Mouse (Mus musculus) CH12.LX (cell line): ENCODE results near the gene Mfsd2a.

ENCODE experiments used
- CTCF ChIP-seq, 2 experiments: IDR thresholded peaks in 1 of 2; conservative IDR thresholded peaks in 1 of 2; 2 replicates each; pipeline ENCODE4 v1.5.1; 2011 to 2012; ENCODE audit warnings: low read depth in 2 of 2, low read length in 2 of 2, improper control_type of control experiment in 1 of 2, inconsistent platforms in 1 of 2, mild to moderate bottlenecking in 1 of 2, moderate library complexity in 1 of 2
- EP300 ChIP-seq: IDR thresholded peaks from 2 replicates; pipeline ENCODE4 v1.6.1; 2011; ENCODE audit warnings: low read length, improper control_type of control experiment
- IRF4 ChIP-seq: IDR thresholded peaks from 2 replicates; pipeline ENCODE4 v1.6.1; 2014; ENCODE audit warnings: low read depth, mild to moderate bottlenecking, inconsistent platforms, low read length, improper control_type of control experiment
- MEF2A ChIP-seq: IDR thresholded peaks from 2 replicates; pipeline ENCODE4 v1.6.1; 2014; ENCODE audit warnings: low read depth, mild to moderate bottlenecking, inconsistent platforms, low read length, improper control_type of control experiment, borderline replicate concordance
- MXI1 ChIP-seq: IDR thresholded peaks from 2 replicates; pipeline ENCODE4 v1.6.1; 2011; ENCODE audit warnings: mild to moderate bottlenecking, low read depth, low read length, improper control_type of control experiment
- POLR2A ChIP-seq: IDR thresholded peaks from 2 replicates; pipeline ENCODE4 v1.6.1; 2011; ENCODE audit warnings: low read depth, mild to moderate bottlenecking, improper control_type of control experiment, low read length
- RCOR1 ChIP-seq: conservative IDR thresholded peaks from 2 replicates; pipeline ENCODE4 v1.6.1; 2012; ENCODE audit warnings: low read depth, mild to moderate bottlenecking, inconsistent platforms, low read length, improper control_type of control experiment
- SIN3A ChIP-seq: IDR thresholded peaks from 2 replicates; pipeline ENCODE4 v1.6.1; 2012; ENCODE audit warnings: low read length, improper control_type of control experiment, inconsistent platforms
- TCF12 ChIP-seq: IDR thresholded peaks from 2 replicates; pipeline ENCODE4 v1.6.1; 2014; ENCODE audit warnings: low read depth, mild to moderate bottlenecking, inconsistent platforms, low read length, improper control_type of control experiment
- USF1 ChIP-seq: IDR thresholded peaks from 2 replicates; pipeline ENCODE4 v1.6.1; 2014; ENCODE audit warnings: low read depth, mild to moderate bottlenecking, inconsistent platforms, low read length, improper control_type of control experiment

DNA sequence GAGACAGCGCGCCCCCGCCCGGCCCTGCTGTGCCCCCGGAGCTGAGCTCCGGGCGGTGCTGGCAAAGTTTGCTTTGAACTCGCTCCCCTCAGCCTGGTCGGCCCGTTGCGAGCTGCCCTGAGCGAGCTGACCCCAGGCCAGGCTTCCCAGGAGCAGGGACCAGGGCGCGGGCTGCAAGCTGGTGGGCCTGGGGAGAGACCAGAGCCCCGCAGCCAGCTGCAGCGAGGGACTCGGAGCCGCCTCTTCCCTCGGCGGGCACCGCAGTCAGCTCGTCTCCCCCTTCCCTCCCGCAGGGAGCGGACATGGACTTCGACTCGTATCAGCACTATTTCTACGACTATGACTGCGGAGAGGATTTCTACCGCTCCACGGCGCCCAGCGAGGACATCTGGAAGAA is 35.2 kb upstream of the Mfsd2a start:
- TF ChIP-seq SIN3A (no peak), POLR2A (no peak), IRF4 (no peak), TCF12 (no peak), CTCF (conservative IDR thresholded peaks at IDR 0.05 in 1 of 2, IDR thresholded peaks at IDR 0.05 in 1 of 2; ENCODE audit: low read depth in 2 of 2, low read length in 2 of 2) (no peak), MEF2A (no peak), EP300 (no peak), USF1 (no peak), MXI1 (no peak), RCOR1 (no peak)
